Mouse (Mus musculus) neural tube, embryonic 14.5 days (tissue): ENCODE results near the gene Maea. TPM values are rescaled to one million over a fixed set of nuclear protein-coding genes. Genes with fewer than 3 reads are reported as not detected.

Experiments used
- ATAC-seq: fragments of 200-750 bp; cut with Nextera tagmentation; 2 replicates; pipeline ENCODE4 v1.8.0; 2017; ENCODE audit warnings: low read depth, mild to moderate bottlenecking, moderate TSS enrichment, moderate library complexity
- H3K27ac ChIP-seq: fragments of 300-500 bp; sonication (generic); 2 replicates; pipeline ENCODE4 v1.5.1; 2014; ENCODE audit warnings: low read depth, mild to moderate bottlenecking, control low read depth, low read length, moderate library complexity, mixed read lengths
- H3K27me3 ChIP-seq: fragments of 300-500 bp; sonication (generic); 2 replicates; pipeline ENCODE4 v1.6.1; 2014; ENCODE audit warnings: low read length; ENCODE audit not compliant: control insufficient read depth, insufficient read depth
- H3K36me3 ChIP-seq: fragments of 300-500 bp; sonication (generic); 2 replicates; pipeline ENCODE4 v1.6.1; 2014; ENCODE audit warnings: low read length, mixed read lengths; ENCODE audit not compliant: control insufficient read depth, insufficient read depth
- H3K4me1 ChIP-seq: fragments of 300-500 bp; sonication (generic); 2 replicates; pipeline ENCODE4 v1.6.1; 2014; ENCODE audit warnings: low read length; ENCODE audit not compliant: control insufficient read depth, insufficient read depth
- H3K4me2 ChIP-seq: fragments of 300-500 bp; sonication (generic); 2 replicates; pipeline ENCODE4 v1.6.1; 2014; ENCODE audit warnings: mild to moderate bottlenecking, low read depth, low read length, control low read depth
- H3K4me3 ChIP-seq: fragments of 300-500 bp; sonication (generic); 2 replicates; pipeline ENCODE4 v1.5.1; 2014; ENCODE audit warnings: low read depth, low read length, control low read depth, mixed read lengths
- H3K9ac ChIP-seq: fragments of 300-500 bp; sonication (generic); replicated peaks from 2 replicates; pipeline ENCODE4 v1.6.1; 2014; ENCODE audit warnings: low read depth, mild to moderate bottlenecking, control low read depth, low read length, mixed read lengths
- H3K9me3 ChIP-seq: fragments of 300-500 bp; sonication (generic); 2 replicates; pipeline ENCODE4 v1.6.1; 2016; ENCODE audit warnings: low read length; ENCODE audit not compliant: control insufficient read depth
- WGBS: fragments of 180-500 bp; shearing (Covaris S2); extraction: QIAGEN DNeasy Blood & Tissue Kit; methylation state at CpG from one replicate; pipeline ENCODE4 v1.1.7; 2014; 5-methylcytosine and 5-hydroxymethylcytosine counted together
- polyA plus RNA-seq: library from polyadenylated mRNA; unstranded; fragments of >200 nt; fragmentation: Nextera tagmentation; extraction: Ambion mirVana; gene quantifications from 2 replicates; pipeline ENCODE4 v1.2.1, GENCODE M21; 2014

Maea gene
- polyA plus RNA-seq = 117 and 127 TPM in 2 replicates

DNA sequence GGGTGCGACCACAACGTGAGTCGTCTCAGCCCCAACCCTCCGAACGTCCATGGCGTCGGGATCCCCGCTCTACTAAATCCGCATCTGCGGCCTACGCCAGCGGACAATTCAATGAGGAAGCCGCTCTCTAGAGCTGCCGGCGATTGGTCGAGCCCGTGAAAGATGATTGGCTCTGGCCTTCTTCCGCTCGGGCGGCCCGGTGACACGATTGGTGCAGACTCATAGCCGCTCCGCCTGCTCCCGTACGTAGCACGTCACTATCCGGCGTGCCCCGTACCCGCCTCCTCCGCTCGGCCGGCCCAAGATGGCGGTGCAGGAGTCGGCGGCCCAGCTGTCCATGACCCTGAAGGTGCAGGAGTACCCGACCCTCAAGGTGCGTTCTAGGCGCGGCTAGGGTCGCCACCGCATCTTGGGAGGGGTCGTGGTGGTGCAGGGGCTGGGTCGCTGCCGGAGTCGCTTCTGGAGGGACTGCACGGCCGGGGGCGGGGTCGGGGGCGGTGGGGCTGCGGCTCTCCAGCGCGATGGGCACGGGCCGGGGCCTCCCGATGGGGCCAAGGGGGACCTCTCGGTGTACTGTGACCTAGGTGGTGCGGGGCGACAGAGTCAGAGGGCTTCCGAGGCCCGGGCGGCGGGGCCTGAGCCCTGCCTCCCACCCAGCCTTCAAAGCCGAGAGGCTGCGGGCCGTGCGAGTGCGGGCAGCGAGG lies at the start of gene Maea:
Gene Maea (plus strand): TSS at position 237 of the 704 bp plus-strand sequence.
- peak; percentile 100 for ATAC-seq
- Histone ChIP-seq H3K27me3 (no peaks in the 10 kb centered on the region), H3K36me3 (no peaks in the 10 kb centered on the region), H3K4me2 (peak within 1 kb of the TSS; percentile 89), H3K4me3 (peak within 1 kb of the TSS; percentile 99), H3K27ac (peak within 1 kb of the TSS; percentile 84), H3K9me3 (no peaks in the 10 kb centered on the region), H3K4me1 (peaks cover 14% of the 10 kb centered on the region), H3K9ac (peak within 1 kb of the TSS; percentile 95)
- WGBS = 1% methylated on average over 70 of the region's 71 CpGs

DNA sequence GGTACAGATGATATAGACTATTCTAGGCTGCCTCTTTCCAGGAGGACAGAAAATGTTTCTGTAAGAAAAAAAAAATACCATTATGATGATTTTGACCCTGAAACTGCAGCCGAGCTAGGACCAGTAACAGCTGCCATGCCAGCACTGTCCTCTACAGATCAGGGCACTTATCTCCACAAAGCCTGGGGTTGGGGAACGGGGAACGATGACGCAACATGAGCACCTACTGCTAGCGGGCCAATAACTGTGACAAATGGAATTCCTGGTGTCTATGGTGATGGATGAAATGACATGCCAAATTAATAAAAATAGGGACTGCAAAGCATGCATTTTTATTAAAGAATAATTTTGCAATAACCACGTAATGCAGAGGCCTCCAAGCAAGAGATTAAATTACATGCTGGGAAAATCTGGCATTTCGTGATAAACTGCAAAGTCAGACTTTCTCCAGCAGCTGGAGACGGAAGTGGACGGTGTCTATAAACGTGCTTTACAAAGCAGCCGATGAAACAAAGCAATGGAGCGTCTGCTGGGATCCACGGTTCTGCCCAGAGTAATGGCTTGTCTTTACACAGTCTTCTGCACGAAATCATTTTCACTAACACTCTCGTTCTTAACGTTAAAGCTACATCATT lies 41.4 kb upstream of the Maea start:
- peak; percentile 68 for ATAC-seq
- Histone ChIP-seq H3K9ac (no peak overlapping the region), H3K4me3 (no peak overlapping the region), H3K36me3 (no peaks in the 10 kb centered on the region), H3K27ac (peak overlapping the region; percentile 57; the same call in 1 of the 2 replicates), H3K4me1 (no peaks in the 10 kb centered on the region), H3K27me3 (no peaks in the 10 kb centered on the region), H3K4me2 (no peak overlapping the region), H3K9me3 (no peaks in the 10 kb centered on the region)
- WGBS = 20% methylated on average over 16 of the region's 16 CpGs

DNA sequence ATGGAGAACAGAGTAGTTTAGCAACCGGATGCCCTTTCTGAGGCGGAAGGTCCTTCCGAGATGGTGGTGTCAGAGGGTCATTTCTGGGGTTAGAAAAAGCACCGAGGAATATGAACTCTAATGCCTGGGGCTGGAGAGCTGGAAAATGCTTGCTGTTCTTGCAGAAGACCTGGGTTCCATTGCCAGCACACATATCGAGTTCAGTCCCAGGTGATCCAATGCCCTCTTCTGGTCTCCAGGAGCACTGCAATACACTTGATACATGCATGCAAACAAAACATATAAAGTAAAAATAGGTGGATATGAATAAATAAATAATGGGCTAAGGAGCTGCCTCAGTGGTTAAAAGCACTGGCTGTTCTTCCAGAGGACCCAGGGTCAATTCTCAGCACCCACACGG lies 38.1 kb upstream of the Maea start:
- no peaks in the 10 kb centered on the region for H3K9me3 ChIP-seq
- H3K27ac ChIP-seq = no peak overlapping the region
- H3K36me3 ChIP-seq = no peaks in the 10 kb centered on the region
- ATAC-seq = no peak
- no peaks in the 10 kb centered on the region for H3K4me1 ChIP-seq
- no peaks in the 10 kb centered on the region for H3K27me3 ChIP-seq
- H3K4me2 ChIP-seq = no peak overlapping the region
- WGBS = 72% methylated on average over 6 of the region's 6 CpGs
- H3K9ac ChIP-seq = no peak overlapping the region
- H3K4me3 ChIP-seq = no peak overlapping the region

DNA sequence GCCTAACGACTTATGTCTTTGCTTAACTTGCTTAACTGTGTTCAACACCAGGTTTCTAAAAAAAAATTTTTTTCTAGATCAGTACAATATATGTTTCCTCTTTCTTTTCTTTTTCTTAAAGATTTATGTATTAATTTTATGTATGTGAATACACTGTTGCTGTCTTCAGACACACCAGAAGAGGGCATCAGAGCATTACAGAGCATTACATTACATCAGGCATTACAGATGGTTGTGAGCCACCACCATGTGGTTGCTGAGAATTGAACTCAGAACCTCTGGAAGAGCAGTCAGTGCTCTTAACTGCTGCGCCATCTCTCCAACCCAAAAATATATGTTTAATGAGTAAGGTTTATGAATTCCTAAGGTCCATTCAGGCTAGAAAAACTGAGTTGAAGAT lies 33.5 kb upstream of the Maea start:
- Histone ChIP-seq H3K4me2 (no peak overlapping the region), H3K4me3 (no peak overlapping the region), H3K27me3 (no peaks in the 10 kb centered on the region), H3K36me3 (no peaks in the 10 kb centered on the region), H3K9me3 (no peaks in the 10 kb centered on the region), H3K9ac (no peak overlapping the region), H3K4me1 (no peaks in the 10 kb centered on the region), H3K27ac (no peak overlapping the region)
- no peak for ATAC-seq
- 79% methylated on average over 2 of the region's 2 CpGs for WGBS

DNA sequence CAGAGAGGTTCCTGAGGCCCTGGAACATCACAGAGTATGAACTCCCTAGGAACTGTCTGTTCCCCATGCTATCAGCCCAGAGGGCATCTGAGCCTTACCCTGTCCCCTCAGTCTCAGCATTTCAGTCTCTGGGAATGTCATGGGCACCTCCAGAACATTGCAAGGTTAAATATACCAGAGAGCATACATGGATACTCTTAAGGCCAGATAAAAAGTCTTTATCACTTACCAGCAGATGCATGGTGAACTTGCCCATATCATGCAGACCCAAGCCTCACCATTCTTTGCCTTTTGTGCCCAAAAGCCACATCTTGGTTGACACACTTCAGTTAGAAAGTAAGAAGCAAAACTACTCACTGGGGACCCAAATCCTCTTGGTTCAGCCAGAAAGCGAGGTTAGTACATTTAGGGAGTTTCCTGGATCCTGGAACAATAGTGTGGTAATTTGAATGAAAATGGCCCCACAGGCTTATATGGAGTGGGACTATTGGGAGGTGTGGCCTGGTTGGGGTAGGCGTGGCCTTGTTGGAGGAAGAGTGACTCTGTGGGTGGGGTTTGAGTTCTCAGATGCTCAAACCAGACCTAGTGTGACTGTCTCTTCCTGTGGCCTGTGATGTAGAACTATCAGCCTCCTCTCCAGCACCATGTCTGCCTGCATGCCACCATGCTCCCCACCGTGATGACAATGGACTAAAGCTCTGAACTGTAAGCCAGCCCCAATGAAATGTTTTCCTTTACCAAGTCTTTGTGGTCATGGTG lies 24.4 kb upstream of the Maea start:
- Histone ChIP-seq H3K36me3 (no peaks in the 10 kb centered on the region), H3K4me1 (no peaks in the 10 kb centered on the region), H3K9me3 (no peaks in the 10 kb centered on the region), H3K9ac (no peak overlapping the region), H3K4me2 (no peak overlapping the region), H3K4me3 (no peak overlapping the region), H3K27ac (no peak overlapping the region), H3K27me3 (no peaks in the 10 kb centered on the region)
- ATAC-seq = no peak
- WGBS = 53% methylated on average over 3 of the region's 3 CpGs

DNA sequence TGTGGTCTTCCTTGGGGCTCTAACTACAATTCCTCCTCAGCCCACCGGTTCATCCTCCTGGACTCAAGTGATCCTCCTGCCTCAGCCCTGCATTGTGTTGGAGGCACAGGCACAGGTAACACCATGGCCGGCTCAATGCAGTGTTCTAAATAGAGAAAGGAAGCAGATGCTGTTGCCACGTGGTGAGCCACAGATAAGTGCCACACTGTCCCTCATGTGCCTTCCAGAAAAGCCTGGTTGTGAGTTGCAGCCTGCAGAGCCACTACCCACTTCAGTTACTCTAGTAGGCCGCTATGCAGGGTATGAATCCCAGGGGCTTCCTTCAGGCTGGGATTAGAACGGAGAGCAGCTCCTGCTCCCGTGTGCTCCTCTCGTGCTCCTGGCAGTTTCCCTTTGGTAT lies 23.1 kb upstream of the Maea start:
- Histone ChIP-seq H3K9me3 (no peaks in the 10 kb centered on the region), H3K27ac (no peak overlapping the region), H3K9ac (no peak overlapping the region), H3K27me3 (no peaks in the 10 kb centered on the region), H3K4me3 (no peak overlapping the region), H3K4me2 (no peak overlapping the region), H3K36me3 (no peaks in the 10 kb centered on the region), H3K4me1 (no peaks in the 10 kb centered on the region)
- no peak for ATAC-seq
- WGBS = 85% methylated on average over 7 of the region's 7 CpGs

DNA sequence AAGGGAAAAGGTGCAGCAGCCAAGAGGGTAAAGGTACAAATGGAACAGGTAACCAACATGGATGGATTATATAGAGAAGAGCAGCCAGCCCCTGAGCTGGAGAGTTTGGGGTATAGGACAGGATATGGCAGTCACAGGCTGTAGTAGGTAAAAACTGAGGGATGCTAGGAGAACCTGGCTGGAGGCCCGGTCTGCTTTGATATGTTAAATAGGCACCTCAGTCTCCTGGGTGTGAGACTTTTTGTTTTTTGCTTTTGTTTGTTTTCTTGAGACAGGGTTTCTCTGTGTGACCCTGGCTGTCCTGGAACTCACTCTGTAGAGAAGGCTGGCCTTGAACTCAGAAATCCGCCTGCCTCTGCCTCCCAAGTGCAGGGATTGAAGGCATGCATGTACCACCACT lies 10.8 kb upstream of the Maea start:
- Histone ChIP-seq H3K4me1 (no peaks in the 10 kb centered on the region), H3K4me2 (no peak overlapping the region), H3K27me3 (no peaks in the 10 kb centered on the region), H3K9me3 (no peaks in the 10 kb centered on the region; the same call in 1 of the 2 replicates), H3K36me3 (no peaks in the 10 kb centered on the region), H3K27ac (no peak overlapping the region), H3K9ac (no peak overlapping the region), H3K4me3 (no peak overlapping the region)
- WGBS = 48% methylated on average over 2 of the region's 2 CpGs
- ATAC-seq = no peak

DNA sequence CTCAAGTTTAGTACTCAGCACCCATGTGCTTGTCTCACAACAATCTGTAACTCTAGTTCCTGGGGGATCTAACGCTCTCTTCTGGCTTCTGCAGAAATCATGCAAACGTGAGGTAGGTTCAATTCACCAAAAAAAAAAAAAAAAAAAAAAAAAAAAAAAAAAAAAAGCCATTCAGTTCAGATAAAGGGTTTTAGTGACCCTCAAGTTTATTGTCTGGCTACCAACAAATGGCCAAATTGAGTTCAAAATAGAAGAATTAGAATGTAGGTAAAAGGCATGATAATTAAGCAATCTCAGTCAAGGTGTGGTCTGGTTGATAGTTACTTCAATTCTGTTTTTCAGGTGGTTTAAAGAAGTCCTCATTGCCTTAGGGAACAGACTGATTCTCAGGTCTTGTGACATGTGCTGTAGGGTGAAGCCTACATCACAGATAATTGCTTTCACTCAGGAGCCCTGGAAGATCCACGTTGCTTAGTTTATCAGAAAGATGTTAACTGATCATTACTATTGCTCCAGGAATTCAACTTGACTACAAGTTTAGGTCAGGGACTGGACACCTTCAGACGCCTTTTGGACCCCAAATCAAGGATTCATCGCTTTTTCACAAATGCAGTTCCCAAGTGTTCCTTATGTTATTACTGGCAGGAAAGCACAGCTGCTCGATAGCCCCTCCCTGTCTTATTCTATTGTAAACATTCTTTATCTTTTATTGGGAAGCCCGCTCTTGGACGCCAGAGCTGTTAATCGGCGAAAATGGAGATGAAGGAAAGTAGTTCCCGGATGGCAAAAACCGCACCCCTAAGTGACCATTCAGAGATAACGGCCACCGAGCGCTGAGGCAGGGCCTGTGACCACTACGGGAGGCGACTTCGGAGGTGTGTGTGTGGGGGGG lies 682 bp upstream of the Maea start:
- H3K9ac ChIP-seq = peak overlapping the region; percentile 69
- 21% methylated on average over 18 of the region's 18 CpGs for WGBS
- H3K9me3 ChIP-seq = no peaks in the 10 kb centered on the region
- ATAC-seq = peak; percentile 12; the same call in 1 of the 2 replicates
- peak overlapping the region; percentile 63 for H3K4me2 ChIP-seq
- no peaks in the 10 kb centered on the region for H3K27me3 ChIP-seq
- H3K36me3 ChIP-seq = no peaks in the 10 kb centered on the region
- H3K4me1 ChIP-seq = peaks cover 14% of the 10 kb centered on the region
- H3K4me3 ChIP-seq = peak overlapping the region; percentile 99
- peak overlapping the region; percentile 84 for H3K27ac ChIP-seq
